Mouse (Mus musculus): ENCODE data around the gene Pwwp2b. TPM values are rescaled to one million over a fixed set of nuclear protein-coding genes. Genes with fewer than 3 reads are reported as not detected.
A peak's percentile ranks its signal among the peaks of the same experiment; 100 is the strongest.

The Pwwp2b gene
- polyA plus RNA-seq, 1 experiment from 2014 or later: 17.1 TPM

DNA sequence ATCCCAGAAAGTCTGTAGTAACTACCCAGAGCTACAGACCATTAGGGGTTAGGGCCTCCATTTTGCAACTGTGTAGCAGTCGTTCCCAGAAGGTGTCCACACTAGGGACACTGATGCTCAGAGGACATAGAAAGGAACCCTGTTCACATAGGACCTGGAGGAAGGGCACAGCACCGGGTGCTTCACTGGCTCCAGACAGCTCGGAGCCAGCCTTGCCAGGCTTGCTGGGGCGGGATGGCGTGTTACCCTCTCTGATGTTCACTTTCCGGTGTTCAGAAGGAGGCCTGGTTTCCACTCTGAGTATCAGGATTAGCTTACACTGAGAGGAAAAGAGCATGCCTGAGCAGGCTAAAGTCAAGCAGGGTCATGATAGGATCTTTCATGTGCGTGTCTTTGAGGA is 32.3 kb upstream of the Pwwp2b start:
- Histone ChIP-seq H3K4me3 (replicated peaks) (no peak overlapping the region), H3K4me2 (no peak overlapping the region), H3K9me3 (no peaks in the 10 kb centered on the region), H3K27ac (no peak overlapping the region), H3K27me3 (replicated peaks) (no peaks in the 10 kb centered on the region), H3K9ac (no peak overlapping the region), H3K36me3 (no peaks in the 10 kb centered on the region), H3K4me1 (peaks cover 18% of the 10 kb centered on the region)
- WGBS: 87% methylated on average over 7 of the region's 7 CpGs
- no peak for ATAC-seq (ENCODE audit: insufficient read depth, low FRiP score, low read depth)

DNA sequence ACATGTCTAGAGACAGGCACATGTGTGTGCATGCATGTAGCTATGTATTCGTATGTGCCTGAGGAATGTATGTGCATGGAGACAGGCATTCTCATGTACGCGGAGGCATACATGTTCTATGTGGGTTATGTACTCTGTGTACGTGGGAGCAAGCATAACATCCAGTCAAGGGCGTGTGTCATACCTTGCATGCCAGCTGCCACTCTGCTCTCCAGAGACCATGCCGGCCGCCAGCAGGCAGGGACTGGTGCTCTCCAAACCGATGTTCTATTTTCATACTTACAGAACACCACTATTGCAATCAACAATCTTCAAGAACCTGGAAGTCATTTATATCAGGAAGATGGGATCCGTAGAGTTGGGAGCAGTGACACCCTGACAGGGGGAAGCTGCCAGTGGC is 31.8 kb upstream of the Pwwp2b start:
- Histone ChIP-seq H3K4me3 (replicated peaks) (no peak overlapping the region), H3K4me2 (no peak overlapping the region), H3K9me3 (no peaks in the 10 kb centered on the region), H3K4me1 (peaks cover 18% of the 10 kb centered on the region), H3K9ac (no peak overlapping the region), H3K27me3 (replicated peaks) (no peaks in the 10 kb centered on the region), H3K36me3 (no peaks in the 10 kb centered on the region), H3K27ac (no peak overlapping the region)
- 84% methylated on average over 9 of the region's 9 CpGs for WGBS
- no peak for ATAC-seq (ENCODE audit: insufficient read depth, low FRiP score, low read depth)

DNA sequence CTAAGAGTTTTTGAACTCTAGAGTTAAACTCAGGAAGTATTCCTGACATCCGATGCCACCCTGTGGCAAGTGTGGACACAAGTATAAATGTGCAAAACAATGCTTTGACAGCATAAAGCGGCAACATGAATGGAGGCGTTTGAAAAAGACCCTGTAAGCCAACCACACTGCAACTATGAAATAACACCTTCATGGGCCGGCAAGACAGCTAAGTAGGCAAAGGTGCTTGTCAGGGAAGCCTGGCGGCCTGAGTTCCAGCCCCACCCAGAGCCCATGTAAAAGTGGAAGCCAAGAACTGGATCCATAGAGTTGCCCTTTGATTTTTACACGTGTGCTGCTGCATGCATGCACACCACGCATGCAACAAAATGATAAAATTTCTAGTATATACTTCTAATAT is 31.2 kb upstream of the Pwwp2b start:
- Histone ChIP-seq H3K36me3 (no peaks in the 10 kb centered on the region), H3K4me2 (no peak overlapping the region), H3K27me3 (replicated peaks) (no peaks in the 10 kb centered on the region), H3K9ac (no peak overlapping the region), H3K27ac (no peak overlapping the region), H3K4me3 (replicated peaks) (no peak overlapping the region), H3K4me1 (peaks cover 18% of the 10 kb centered on the region), H3K9me3 (no peaks in the 10 kb centered on the region)
- 83% methylated on average over 7 of the region's 7 CpGs for WGBS
- no peak for ATAC-seq (ENCODE audit: insufficient read depth, low FRiP score, low read depth)

DNA sequence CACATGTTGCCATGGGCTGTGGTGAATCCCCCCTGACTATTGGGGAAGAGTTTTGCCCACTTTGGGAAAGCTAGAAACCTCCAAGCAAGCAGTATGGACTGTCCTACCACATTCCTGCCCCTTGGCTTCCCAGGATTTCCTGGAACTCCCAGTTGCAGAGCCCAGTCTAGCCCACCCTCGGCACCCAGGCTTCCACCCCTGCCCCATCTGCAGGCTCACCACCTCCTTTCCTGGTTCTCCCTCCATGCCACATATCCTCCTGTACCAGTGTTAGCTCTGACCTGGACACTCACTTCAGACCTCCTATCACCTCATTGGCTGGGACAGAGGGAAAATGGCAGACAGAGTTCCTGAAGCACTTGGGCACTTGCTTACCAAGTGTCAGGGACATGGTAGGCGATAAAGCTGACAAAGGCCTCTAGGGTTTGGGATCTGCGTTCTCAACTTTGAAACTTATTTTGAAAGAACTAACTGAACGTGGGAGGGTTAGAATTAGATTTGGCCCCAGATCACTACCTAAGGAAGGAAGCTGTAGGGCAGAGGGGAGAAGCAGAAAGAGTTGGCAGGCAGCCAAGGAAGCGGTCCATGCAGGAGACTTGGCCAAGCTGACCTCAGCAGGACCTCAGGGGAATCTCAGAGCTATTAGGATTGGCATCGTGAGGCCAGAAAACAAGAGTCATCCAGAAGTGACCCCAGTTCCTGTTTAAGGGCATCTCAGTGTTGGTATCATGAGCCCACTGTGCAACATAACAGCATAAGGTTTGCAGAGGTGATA is 29.5 kb upstream of the Pwwp2b start:
- peaks cover 11% of the 10 kb centered on the region for H3K4me1 ChIP-seq
- ATAC-seq (ENCODE audit: insufficient read depth, low FRiP score, low read depth): no peak
- H3K27ac ChIP-seq: no peak overlapping the region; the same call in 1 of the 2 replicates
- H3K9me3 ChIP-seq: no peaks in the 10 kb centered on the region
- no peak overlapping the region for H3K4me2 ChIP-seq
- H3K9ac ChIP-seq: no peak overlapping the region
- H3K36me3 ChIP-seq: no peaks in the 10 kb centered on the region
- 59% methylated on average over 6 of the region's 6 CpGs for WGBS
- H3K27me3 ChIP-seq (replicated peaks): no peaks in the 10 kb centered on the region
- H3K4me3 ChIP-seq (replicated peaks): no peak overlapping the region

DNA sequence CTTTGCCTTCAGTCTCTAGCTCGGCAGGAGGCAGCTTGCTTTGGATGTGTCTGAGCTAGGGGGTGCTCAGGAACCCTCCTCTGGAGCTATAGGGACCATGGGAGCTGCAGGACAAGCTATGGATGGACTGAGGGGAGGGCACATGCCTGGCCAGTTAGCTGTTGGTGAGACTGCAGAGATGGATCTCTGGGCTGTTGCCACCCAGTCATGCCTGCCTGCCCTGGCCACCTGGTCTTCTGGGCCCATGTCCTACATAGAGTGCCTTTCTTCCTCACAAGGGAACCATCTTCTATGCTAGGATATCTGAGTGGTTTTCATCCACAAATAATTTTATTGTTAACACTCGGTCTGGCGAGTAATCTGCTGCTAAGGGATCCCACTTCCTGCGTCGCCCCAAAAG is 28.8 kb upstream of the Pwwp2b start:
- no peak overlapping the region; the same call in 1 of the 2 replicates for H3K27ac ChIP-seq
- H3K4me1 ChIP-seq: 0 out of 2 replicates have a peak, but pooled peaks cover 10% of the 10 kb centered on the region
- H3K4me2 ChIP-seq: no peak overlapping the region
- H3K9me3 ChIP-seq: no peaks in the 10 kb centered on the region
- H3K4me3 ChIP-seq (replicated peaks): no peak overlapping the region
- H3K27me3 ChIP-seq (replicated peaks): no peaks in the 10 kb centered on the region
- no peak overlapping the region for H3K9ac ChIP-seq
- no peaks in the 10 kb centered on the region for H3K36me3 ChIP-seq
- ATAC-seq (ENCODE audit: insufficient read depth, low FRiP score, low read depth): no peak
- 66% methylated on average over 5 of the region's 5 CpGs for WGBS

DNA sequence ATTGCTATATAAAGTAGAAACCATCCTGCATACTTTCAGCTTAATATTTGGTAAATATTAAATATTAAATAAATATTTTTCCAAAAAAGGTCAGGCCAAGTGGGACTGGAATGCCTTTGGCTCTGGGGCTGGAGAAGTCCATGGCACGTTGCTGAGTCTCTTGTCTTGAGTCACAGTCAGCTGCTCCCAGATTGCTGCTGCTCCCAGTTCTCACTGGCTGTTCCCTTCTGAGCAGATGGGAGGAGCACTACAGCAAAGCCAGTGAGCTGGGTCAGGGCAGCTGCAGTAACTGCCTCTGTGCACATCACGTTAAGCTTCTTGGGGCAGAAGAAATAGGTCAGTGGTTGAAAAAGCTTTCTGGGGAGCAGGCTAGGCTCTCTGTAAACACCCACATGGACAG is 28.0 kb upstream of the Pwwp2b start:
- Histone ChIP-seq H3K4me1 (0 out of 2 replicates have a peak, but pooled peaks cover 10% of the 10 kb centered on the region), H3K9ac (no peak overlapping the region), H3K9me3 (no peaks in the 10 kb centered on the region), H3K27ac (no peak overlapping the region; the same call in 1 of the 2 replicates), H3K4me2 (no peak overlapping the region), H3K4me3 (replicated peaks) (no peak overlapping the region), H3K27me3 (replicated peaks) (no peaks in the 10 kb centered on the region), H3K36me3 (no peaks in the 10 kb centered on the region)
- peak; percentile 57; the same call in 1 of the 2 replicates for ATAC-seq (ENCODE audit: insufficient read depth, low FRiP score, low read depth)
- WGBS: 27% methylated on average over 2 of the region's 2 CpGs

DNA sequence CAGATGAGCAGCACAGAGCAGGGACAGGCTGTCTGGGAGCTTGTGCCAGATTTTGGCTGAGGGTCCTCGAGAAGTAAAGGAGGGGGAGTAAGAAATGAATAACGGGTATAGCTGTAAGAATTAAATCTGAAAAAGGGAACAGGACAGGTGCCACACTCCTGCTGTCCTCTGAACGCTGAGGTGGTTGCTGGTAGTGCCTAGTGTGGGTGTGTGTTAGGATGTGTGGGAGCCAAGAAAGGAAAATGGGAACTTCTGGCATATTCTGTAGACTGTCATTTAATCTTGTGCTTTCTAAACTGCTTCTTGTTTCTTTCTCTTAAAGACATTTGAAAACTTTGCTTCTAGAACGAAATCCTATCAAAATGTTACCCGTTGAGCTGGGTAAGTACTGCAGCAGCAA is 27.2 kb upstream of the Pwwp2b start:
- Histone ChIP-seq H3K27ac (no peak overlapping the region), H3K4me3 (replicated peaks) (no peak overlapping the region), H3K27me3 (replicated peaks) (no peaks in the 10 kb centered on the region), H3K9me3 (no peaks in the 10 kb centered on the region), H3K4me1 (0 out of 2 replicates have a peak, but pooled peaks cover 7% of the 10 kb centered on the region), H3K36me3 (no peaks in the 10 kb centered on the region), H3K4me2 (no peak overlapping the region), H3K9ac (no peak overlapping the region)
- 79% methylated on average over 5 of the region's 5 CpGs for WGBS
- ATAC-seq (ENCODE audit: insufficient read depth, low FRiP score, low read depth): no peak

DNA sequence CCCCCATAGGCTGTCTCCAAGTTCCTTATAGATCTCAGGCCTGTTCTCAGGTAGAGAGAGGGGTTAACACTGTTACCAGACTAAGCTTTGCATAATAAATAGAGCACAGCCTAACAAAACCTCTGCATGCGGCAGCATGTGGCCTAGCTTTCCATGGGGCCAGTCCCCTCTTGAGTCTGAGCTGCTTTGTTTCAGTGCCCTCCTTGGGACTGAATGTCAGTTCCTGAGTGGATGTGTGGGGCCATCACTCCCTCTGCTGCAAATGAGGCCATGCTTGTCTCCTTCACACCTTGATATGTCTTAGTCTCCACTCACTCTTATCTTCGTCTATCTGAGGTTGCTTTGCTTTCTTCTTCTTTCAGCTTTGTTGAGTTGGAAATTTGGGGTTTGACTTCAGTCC is 26.4 kb upstream of the Pwwp2b start:
- no peak for ATAC-seq (ENCODE audit: insufficient read depth, low FRiP score, low read depth)
- 71% methylated on average over 2 of the region's 2 CpGs for WGBS
- Histone ChIP-seq H3K36me3 (no peaks in the 10 kb centered on the region), H3K9ac (no peak overlapping the region), H3K4me3 (replicated peaks) (no peak overlapping the region), H3K4me1 (0 out of 2 replicates have a peak, but pooled peaks cover 5% of the 10 kb centered on the region), H3K4me2 (no peak overlapping the region), H3K27ac (no peak overlapping the region), H3K9me3 (no peaks in the 10 kb centered on the region), H3K27me3 (replicated peaks) (no peaks in the 10 kb centered on the region)

DNA sequence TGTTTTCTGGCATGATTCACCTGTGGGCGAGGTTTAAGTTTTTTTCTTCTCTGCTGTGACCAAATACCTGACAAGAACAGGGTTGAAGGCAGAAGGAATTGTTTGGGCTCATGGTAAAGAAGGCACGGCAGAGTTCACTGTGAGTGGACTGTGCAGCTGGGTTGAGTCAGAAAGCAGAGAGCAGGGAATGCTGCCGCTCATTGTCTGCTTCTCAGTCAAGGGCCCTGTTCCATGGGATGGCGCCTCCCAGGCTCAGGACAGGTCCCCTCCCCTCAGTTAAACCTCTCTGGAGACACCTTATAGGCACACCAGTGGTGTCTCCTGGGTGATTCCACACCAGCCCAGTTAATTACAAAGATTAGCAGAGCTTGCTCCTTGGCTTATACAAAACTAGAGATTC is 25.9 kb upstream of the Pwwp2b start:
- H3K4me3 ChIP-seq (replicated peaks): no peak overlapping the region
- H3K36me3 ChIP-seq: no peaks in the 10 kb centered on the region
- no peak overlapping the region for H3K9ac ChIP-seq
- 0 out of 2 replicates have a peak, but pooled peaks cover 5% of the 10 kb centered on the region for H3K4me1 ChIP-seq
- no peaks in the 10 kb centered on the region for H3K27me3 ChIP-seq (replicated peaks)
- no peaks in the 10 kb centered on the region for H3K9me3 ChIP-seq
- ATAC-seq (ENCODE audit: insufficient read depth, low FRiP score, low read depth): no peak
- H3K4me2 ChIP-seq: no peak overlapping the region
- 74% methylated on average over 4 of the region's 4 CpGs for WGBS
- H3K27ac ChIP-seq: no peak overlapping the region

DNA sequence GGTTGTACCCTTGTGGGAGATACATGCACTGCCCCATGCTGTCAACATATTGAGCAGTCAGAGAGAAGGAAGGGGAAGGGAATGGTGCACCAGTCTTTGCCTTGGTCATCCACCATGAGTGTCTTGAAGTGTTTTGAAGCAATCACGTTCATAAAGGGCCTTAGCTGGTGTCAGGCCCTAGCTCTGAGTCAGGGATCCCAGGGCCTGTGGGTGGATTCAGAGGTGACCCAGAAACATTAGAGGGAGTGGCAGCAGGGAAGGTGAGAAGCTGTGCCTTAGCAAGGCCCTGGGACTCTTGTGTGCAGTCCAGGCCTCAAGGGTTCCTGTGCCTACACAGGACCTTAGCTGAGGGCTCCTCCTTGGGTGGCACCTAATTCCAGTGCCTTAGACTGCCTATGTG is 24.2 kb upstream of the Pwwp2b start:
- H3K27me3 ChIP-seq (replicated peaks): no peaks in the 10 kb centered on the region
- H3K36me3 ChIP-seq: no peaks in the 10 kb centered on the region
- 0 out of 2 replicates have a peak, but pooled peaks cover 2% of the 10 kb centered on the region for H3K4me1 ChIP-seq
- H3K9me3 ChIP-seq: no peaks in the 10 kb centered on the region
- H3K4me3 ChIP-seq (replicated peaks): no peak overlapping the region
- H3K27ac ChIP-seq: no peak overlapping the region
- H3K4me2 ChIP-seq: no peak overlapping the region
- ATAC-seq (ENCODE audit: insufficient read depth, low FRiP score, low read depth): no peak
- no peak overlapping the region for H3K9ac ChIP-seq
- 65% methylated on average over 1 of the region's 1 CpGs for WGBS

DNA sequence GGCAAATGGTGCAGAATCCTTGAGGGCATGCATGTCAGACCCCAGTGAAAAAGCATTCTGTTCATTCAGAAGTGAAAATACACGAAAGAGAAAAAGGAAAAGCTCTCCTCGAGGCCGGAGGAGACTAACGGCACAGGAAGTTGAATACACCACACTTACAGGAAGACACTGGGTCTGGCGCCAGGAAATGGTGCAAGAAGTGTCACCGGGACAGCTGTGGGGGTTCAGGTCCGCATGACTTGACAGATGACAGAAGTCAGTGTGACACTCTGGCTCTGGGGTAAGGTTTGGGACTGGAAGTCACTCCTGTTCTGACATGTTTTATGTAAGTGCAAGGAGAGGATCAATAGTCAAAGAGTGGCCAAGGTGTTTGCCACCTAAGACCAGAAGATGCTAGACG is 23.6 kb upstream of the Pwwp2b start:
- Histone ChIP-seq H3K27me3 (replicated peaks) (no peaks in the 10 kb centered on the region), H3K9ac (no peak overlapping the region), H3K36me3 (no peaks in the 10 kb centered on the region), H3K9me3 (no peaks in the 10 kb centered on the region), H3K4me3 (replicated peaks) (no peak overlapping the region), H3K4me1 (0 out of 2 replicates have a peak, but pooled peaks cover 2% of the 10 kb centered on the region), H3K27ac (no peak overlapping the region), H3K4me2 (no peak overlapping the region)
- ATAC-seq (ENCODE audit: insufficient read depth, low FRiP score, low read depth): no peak
- 54% methylated on average over 8 of the region's 8 CpGs for WGBS

DNA sequence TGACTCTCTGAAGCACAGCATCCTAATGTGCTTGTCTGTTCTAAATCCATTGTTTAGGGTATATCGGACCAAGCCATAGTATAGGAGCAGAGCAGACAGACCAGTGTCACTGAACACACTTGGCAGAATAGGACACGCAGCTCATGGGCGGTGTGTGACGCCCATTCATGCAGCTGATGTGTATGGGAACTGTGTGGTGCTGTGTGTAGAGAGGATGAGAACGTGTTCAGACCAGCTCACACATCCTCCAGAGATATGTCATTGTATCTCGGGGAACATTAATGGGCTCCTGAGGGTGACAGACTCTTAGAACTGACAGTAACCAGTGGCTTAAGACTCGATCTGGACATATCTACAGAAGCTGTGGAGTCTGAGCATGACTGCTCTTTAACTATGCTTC is 21.9 kb upstream of the Pwwp2b start:
- H3K36me3 ChIP-seq: no peaks in the 10 kb centered on the region
- WGBS: 79% methylated on average over 7 of the region's 7 CpGs
- H3K4me3 ChIP-seq (replicated peaks): no peak overlapping the region
- no peak overlapping the region for H3K9ac ChIP-seq
- H3K4me2 ChIP-seq: no peak overlapping the region
- no peaks in the 10 kb centered on the region for H3K4me1 ChIP-seq
- no peak overlapping the region for H3K27ac ChIP-seq
- H3K27me3 ChIP-seq (replicated peaks): no peaks in the 10 kb centered on the region
- ATAC-seq (ENCODE audit: insufficient read depth, low FRiP score, low read depth): no peak
- H3K9me3 ChIP-seq: no peaks in the 10 kb centered on the region
